Mouse (Mus musculus) stomach, embryonic 14.5 days (tissue): ENCODE results near the gene Sh2d5. TPM values are rescaled to one million over a fixed set of nuclear protein-coding genes. Genes with fewer than 3 reads are reported as not detected.

Experiments
- ATAC-seq: fragments of 200-750 bp; cut with Nextera tagmentation; 2 replicates; pipeline ENCODE4 v1.8.0; 2017; ENCODE audit warnings: low read depth, moderate TSS enrichment; ENCODE audit not compliant: insufficient number of reproducible peaks, insufficient read depth, low FRiP score
- H3K27ac ChIP-seq: fragments of 300-500 bp; sonication (generic); 2 replicates; pipeline ENCODE4 v1.5.1; 2014; ENCODE audit warnings: mild to moderate bottlenecking, low read length, moderate library complexity, mixed read lengths
- H3K27me3 ChIP-seq: fragments of 300-500 bp; sonication (generic); 2 replicates; pipeline ENCODE4 v1.6.1; 2014; ENCODE audit warnings: low read length, control low read depth, mixed read lengths; ENCODE audit not compliant: control insufficient read depth, insufficient read depth
- H3K36me3 ChIP-seq: fragments of 300-500 bp; sonication (generic); 2 replicates; pipeline ENCODE4 v1.6.1; 2014; ENCODE audit warnings: mild to moderate bottlenecking, control low read depth, low read length, moderate library complexity, mixed read lengths; ENCODE audit not compliant: control insufficient read depth, insufficient read depth
- H3K4me1 ChIP-seq: fragments of 300-500 bp; sonication (generic); 2 replicates; pipeline ENCODE4 v1.6.1; 2014; ENCODE audit warnings: low read length, control low read depth, mixed read lengths; ENCODE audit not compliant: control insufficient read depth, insufficient read depth
- H3K4me2 ChIP-seq: fragments of 300-500 bp; sonication (generic); replicated peaks from 2 replicates; pipeline ENCODE4 v1.6.1; 2014; ENCODE audit warnings: low read depth, low read length, control low read depth
- H3K4me3 ChIP-seq: fragments of 300-500 bp; sonication (generic); 2 replicates; pipeline ENCODE4 v1.5.1; 2014; ENCODE audit warnings: low read depth, low read length, control low read depth
- H3K9ac ChIP-seq: fragments of 300-500 bp; sonication (generic); replicated peaks from 2 replicates; pipeline ENCODE4 v1.6.1; 2014; ENCODE audit warnings: low read depth, mild to moderate bottlenecking, control low read depth, low read length, moderate library complexity, mixed read lengths
- H3K9me3 ChIP-seq: fragments of 300-500 bp; sonication (generic); 2 replicates; pipeline ENCODE4 v1.6.1; 2016; ENCODE audit warnings: low read depth, low read length, control low read depth; ENCODE audit not compliant: control insufficient read depth
- WGBS: fragments of 180-500 bp; shearing (Covaris S2); extraction: QIAGEN DNeasy Blood & Tissue Kit; methylation state at CpG from one replicate; pipeline ENCODE4 v1.1.7; 2014; 5-methylcytosine and 5-hydroxymethylcytosine counted together
- polyA plus RNA-seq: library from polyadenylated mRNA; unstranded; fragments of >200 nt; fragmentation: Nextera tagmentation; extraction: Ambion mirVana; gene quantifications from 2 replicates; pipeline ENCODE4 v1.2.1, GENCODE M21; 2014

Sh2d5 gene
- polyA plus RNA-seq, 1 experiment from 2014 or later, result 0.41 TPM

DNA sequence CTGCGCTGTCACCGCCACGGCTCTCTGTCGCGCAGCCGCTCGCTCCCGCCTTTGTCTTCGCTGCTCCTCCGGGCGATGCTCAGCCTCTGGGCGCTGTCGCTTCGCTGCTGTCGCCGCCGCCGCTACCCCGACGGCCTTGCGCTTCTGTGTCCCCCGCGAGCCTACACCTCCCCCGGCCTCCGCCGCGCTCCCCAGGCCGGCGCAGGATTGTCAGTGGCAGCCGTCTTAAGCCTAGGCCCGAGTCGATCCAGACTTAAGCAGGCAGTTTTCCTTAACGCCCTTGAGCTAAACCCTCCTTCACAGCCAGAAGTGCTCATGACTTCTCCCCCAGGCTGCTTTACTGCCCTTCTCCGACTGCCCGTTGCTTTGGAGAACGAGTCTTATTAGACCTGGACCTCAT, 32.8 kb upstream of the Sh2d5 start:
- Histone ChIP-seq H3K9ac (peak overlapping the region; percentile 98), H3K9me3 (no peaks in the 10 kb centered on the region), H3K27ac (peak overlapping the region; percentile 89), H3K36me3 (peaks cover 10% of the 10 kb centered on the region), H3K4me1 (peaks cover 33% of the 10 kb centered on the region), H3K4me2 (peak overlapping the region; percentile 90), H3K4me3 (peak overlapping the region; percentile 91), H3K27me3 (no peaks in the 10 kb centered on the region)
- WGBS, result under 1% methylated on average over 36 of the region's 36 CpGs
- ATAC-seq, result no peak; the same call in 1 of the 2 replicates

DNA sequence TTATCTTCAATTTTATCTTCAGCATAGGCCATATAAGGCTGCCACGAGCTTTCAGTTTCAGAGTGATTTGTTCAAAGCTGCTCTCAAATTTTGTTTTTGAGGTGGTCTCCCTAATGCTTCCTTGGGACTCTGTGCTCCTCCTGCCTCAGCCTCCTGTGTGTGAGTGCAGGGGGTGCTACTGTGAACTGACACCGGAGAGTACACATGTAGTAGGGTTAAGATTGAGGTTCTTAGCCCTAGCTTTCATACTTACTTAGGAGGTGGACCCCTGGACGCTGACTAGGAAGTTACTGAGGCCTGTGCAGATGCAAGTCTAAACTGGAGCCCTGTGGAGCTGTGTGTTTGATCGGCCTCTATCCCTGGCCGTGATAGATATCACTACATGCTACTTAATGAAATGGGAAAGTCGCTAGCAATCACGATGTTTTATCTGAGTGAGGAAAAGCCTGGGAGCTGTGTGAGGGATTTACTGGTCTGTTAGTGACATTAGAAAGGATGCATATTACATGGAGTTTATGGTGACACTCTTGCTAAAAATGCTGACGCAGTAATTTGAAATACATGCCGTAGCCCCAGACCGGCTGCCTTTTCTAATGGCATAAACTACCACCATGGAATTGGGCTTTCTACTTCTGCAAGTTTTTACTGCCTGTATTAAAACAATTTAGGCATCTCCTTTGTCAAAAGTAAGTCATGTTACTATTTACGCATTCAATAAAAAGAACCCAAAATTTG, 32.1 kb upstream of the Sh2d5 start:
- H3K36me3 ChIP-seq, result peaks cover 17% of the 10 kb centered on the region
- no peaks in the 10 kb centered on the region for H3K27me3 ChIP-seq
- ATAC-seq, result no peak
- no peaks in the 10 kb centered on the region for H3K9me3 ChIP-seq
- H3K9ac ChIP-seq, result peak overlapping the region; percentile 98
- peak overlapping the region; percentile 90 for H3K4me2 ChIP-seq
- WGBS, result 73% methylated on average over 11 of the region's 11 CpGs
- peak overlapping the region; percentile 91 for H3K4me3 ChIP-seq
- peaks cover 33% of the 10 kb centered on the region for H3K4me1 ChIP-seq
- H3K27ac ChIP-seq, result peak overlapping the region; percentile 89; the same call in 1 of the 2 replicates

DNA sequence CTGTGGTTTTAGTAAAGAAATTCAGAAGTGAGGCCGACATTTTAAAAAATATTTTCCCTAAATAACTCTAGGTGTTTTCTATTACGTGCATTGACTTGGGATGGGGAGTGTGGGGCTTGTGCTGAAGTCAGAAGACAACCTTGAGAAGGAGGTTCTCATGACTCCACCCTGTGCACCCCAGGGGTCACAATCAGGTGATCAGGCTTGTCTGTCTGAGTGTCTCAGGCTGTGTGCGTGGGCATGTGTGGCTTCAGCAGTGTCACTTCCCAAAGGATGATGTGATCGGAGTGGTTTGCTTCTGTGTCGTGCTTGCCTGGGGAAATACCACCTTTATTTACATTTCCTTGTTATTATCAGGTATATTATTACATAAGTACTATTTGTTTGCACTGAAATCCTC, 30.9 kb upstream of the Sh2d5 start:
- no peak overlapping the region for H3K4me3 ChIP-seq
- H3K27me3 ChIP-seq, result no peaks in the 10 kb centered on the region
- H3K4me1 ChIP-seq, result peaks cover 29% of the 10 kb centered on the region
- H3K27ac ChIP-seq, result no peak overlapping the region
- no peak overlapping the region for H3K4me2 ChIP-seq
- peaks cover 29% of the 10 kb centered on the region for H3K36me3 ChIP-seq
- ATAC-seq, result no peak
- H3K9ac ChIP-seq, result no peak overlapping the region
- 87% methylated on average over 5 of the region's 5 CpGs for WGBS
- no peaks in the 10 kb centered on the region for H3K9me3 ChIP-seq

DNA sequence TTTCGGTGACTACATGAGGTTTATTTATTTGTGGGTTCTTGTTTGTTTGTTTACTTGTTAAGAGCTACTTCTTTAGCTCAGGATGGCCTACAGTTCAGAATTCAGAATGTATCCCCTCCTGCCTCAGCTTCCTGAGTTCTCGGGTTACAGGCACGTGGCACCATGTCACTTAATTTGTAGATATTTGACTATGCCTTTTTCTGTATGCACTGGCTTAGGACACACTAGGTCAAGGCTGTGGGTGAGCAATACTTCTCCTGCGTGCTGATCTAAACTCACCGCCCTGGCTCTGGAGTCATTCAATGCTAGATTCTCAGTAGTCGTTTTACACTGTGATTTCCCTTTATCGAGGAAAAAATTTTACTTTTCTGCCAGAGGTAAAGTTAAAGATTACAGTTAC, 29.4 kb upstream of the Sh2d5 start:
- Histone ChIP-seq H3K36me3 (peaks cover 41% of the 10 kb centered on the region), H3K27me3 (no peaks in the 10 kb centered on the region), H3K27ac (no peak overlapping the region), H3K9ac (no peak overlapping the region), H3K4me3 (no peak overlapping the region), H3K4me1 (peaks cover 25% of the 10 kb centered on the region), H3K9me3 (no peaks in the 10 kb centered on the region), H3K4me2 (no peak overlapping the region)
- no peak for ATAC-seq
- 77% methylated on average over 7 of the region's 7 CpGs for WGBS

DNA sequence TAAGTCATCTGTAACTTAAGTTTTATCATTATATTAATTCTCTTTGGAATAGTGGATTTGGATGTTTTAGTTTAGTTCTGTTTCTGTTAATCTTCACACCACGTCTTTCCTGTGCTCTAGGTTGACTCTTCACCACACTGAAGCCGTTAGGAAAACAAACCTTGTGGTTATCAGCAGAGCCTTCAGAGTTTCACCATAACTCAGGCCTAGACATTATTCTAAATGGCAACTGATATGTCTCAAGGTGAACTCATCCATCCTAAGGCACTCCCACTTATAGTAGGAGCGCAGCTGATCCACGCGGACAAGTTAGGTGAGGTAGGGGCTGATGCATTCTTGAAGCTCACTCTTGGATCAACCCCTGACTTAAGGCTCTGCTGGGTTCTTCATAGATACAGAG, 28.8 kb upstream of the Sh2d5 start:
- 81% methylated on average over 5 of the region's 5 CpGs for WGBS
- H3K27ac ChIP-seq, result no peak overlapping the region
- peaks cover 23% of the 10 kb centered on the region for H3K4me1 ChIP-seq
- H3K27me3 ChIP-seq, result no peaks in the 10 kb centered on the region
- peaks cover 47% of the 10 kb centered on the region for H3K36me3 ChIP-seq
- no peak overlapping the region for H3K4me3 ChIP-seq
- H3K9ac ChIP-seq, result no peak overlapping the region
- no peaks in the 10 kb centered on the region for H3K9me3 ChIP-seq
- H3K4me2 ChIP-seq, result no peak overlapping the region
- no peak for ATAC-seq

DNA sequence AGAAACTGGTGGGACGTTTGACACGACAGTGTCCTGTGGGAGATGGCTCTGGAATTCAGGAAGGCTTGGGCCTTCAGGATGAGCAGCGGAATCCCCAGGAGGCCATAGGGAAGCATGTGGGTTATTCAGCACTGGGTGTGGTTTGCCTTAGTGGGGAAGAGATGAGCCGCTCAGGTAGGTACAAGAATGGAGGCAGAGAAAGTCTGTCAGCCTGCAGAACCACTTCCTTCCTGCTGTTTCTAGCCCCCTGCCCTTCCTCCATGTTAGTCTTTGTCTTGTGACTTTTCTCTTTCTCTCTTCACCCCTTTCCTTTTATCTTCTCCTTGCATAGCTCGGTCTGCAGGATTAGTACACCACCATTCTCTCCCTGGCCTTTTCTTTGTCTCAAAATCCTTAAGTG, 27.8 kb upstream of the Sh2d5 start:
- peaks cover 53% of the 10 kb centered on the region for H3K36me3 ChIP-seq
- no peaks in the 10 kb centered on the region for H3K9me3 ChIP-seq
- no peaks in the 10 kb centered on the region for H3K27me3 ChIP-seq
- peaks cover 23% of the 10 kb centered on the region for H3K4me1 ChIP-seq
- H3K4me3 ChIP-seq, result no peak overlapping the region
- no peak overlapping the region for H3K4me2 ChIP-seq
- WGBS, result 89% methylated on average over 5 of the region's 5 CpGs
- H3K27ac ChIP-seq, result no peak overlapping the region
- no peak for ATAC-seq
- H3K9ac ChIP-seq, result no peak overlapping the region

DNA sequence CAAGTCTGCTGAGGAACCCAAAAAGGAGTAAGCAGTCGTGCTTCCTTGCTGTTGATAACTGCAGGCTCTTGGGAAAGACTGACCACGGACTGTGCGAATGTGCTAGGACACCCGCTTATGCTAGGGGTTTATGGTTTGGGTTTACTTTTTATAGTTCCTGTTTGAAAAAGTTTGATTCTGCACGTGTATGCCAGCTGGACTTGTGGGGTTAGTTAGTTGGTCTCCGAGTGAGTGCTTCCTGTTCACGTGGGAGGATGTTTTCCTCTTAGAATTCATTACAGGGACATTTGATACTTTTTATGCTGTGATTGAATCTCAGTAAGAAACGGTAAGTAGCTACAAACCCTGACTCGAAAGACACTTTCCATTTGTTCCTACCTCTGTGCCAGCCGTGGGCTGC, 26.6 kb upstream of the Sh2d5 start:
- WGBS, result 82% methylated on average over 10 of the region's 10 CpGs
- H3K4me3 ChIP-seq, result no peak overlapping the region
- peaks cover 13% of the 10 kb centered on the region for H3K4me1 ChIP-seq
- no peak overlapping the region for H3K27ac ChIP-seq
- H3K36me3 ChIP-seq, result peaks cover 65% of the 10 kb centered on the region
- H3K27me3 ChIP-seq, result no peaks in the 10 kb centered on the region
- ATAC-seq, result no peak
- H3K4me2 ChIP-seq, result no peak overlapping the region
- no peak overlapping the region for H3K9ac ChIP-seq
- H3K9me3 ChIP-seq, result no peaks in the 10 kb centered on the region

DNA sequence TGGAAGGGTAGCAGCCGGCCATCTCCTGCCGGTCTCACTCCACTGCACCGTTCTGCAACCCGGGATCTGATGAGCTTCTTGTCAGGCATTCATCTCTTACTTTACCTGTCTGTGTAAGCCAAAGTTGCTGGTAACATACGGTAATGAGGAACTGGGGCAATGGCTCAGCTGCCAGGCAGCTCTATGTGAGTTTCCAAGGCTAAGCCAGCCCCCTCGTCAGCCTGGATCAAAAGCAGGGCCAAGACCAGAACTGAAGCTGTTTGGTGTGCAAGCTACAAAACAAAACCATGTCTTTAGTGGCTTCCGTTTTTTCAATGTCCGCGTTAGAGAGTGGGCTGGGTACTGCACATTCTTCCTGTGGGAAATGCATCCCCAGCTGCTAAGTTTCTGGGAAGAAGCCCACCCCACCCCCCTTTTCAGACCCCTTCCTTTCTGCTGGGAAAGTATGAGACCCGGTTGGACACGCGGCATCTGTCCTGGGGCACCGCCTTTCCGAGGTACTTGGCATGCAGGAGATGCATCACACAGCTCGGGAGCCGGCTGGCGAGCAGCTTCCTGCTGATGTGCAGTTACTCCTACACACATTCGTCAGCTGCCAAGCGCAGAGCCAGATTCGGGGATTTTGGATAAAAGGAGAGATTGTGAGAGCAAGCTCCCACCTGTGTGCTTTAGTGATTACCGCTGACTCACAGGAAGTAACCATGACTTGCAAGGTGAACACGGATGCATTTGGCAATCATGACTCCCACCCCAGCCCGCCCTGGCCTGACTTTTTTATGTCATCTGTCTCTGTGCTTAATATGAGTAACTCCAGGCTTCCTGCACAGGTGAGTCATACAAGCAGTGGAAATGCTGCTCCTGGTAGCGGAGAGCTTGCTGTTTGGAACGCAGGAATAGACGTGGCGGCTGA, 3.2 kb upstream of the Sh2d5 start:
- Histone ChIP-seq H3K9me3 (no peaks in the 10 kb centered on the region), H3K4me1 (peaks cover 13% of the 10 kb centered on the region), H3K9ac (no peak overlapping the region), H3K4me3 (no peak overlapping the region), H3K27me3 (peaks cover 9% of the 10 kb centered on the region), H3K27ac (no peak overlapping the region), H3K4me2 (no peak overlapping the region), H3K36me3 (peaks cover 30% of the 10 kb centered on the region)
- no peak for ATAC-seq
- WGBS, result 60% methylated on average over 27 of the region's 27 CpGs
